ENCODE assay signal across 35 mouse cellular contexts in the genomic region with DNA sequence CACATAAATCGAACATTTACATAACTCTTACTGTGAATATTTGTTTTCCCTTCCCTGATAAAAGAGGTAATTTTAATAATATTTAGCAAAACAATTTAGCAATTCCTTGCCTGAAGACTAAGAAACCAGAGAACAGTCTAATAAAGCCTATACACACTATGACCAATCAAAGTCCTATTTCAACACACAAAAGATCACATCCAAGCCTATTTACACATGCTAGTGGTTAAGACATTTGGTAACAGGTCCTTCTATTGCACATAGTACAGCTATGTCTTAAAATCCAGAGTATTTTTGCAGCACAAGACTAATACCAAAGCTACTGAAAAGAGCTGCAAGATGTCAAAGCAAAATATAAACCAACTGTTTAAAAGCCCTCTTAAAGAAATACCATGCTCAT. TPM values are rescaled to one million over a fixed set of nuclear protein-coding genes. Genes with fewer than 3 reads are reported as not detected.
DNase-seq lines count a peak whose midpoint lies in the region; ATAC-seq lines count a peak whose summit lies in the region.
"Had no signal": no experiment of that assay in that cellular context is flagged by ENCODE, and none has a peak within 500 bp of the region (broad histone marks: within the 10 kb centered on the region; RNA-seq: fewer than 3 reads in every experiment).

No protein-coding gene starts in this region.

- no peaks in the 10 kb centered on the region for H3K36me3 ChIP-seq in midbrain, embryonic 13.5 days
- H3K36me3 ChIP-seq: hindbrain, embryonic 12.5 days; hindbrain, embryonic 15.5 days had no signal

- H3K27me3 ChIP-seq in midbrain, embryonic 13.5 days, result no peaks in the 10 kb centered on the region
- H3K27me3 ChIP-seq: embryonic facial prominence, embryonic 13.5 days; forebrain, embryonic 13.5 days; hindbrain, embryonic 12.5 days; hindbrain, embryonic 15.5 days had no signal

- peak; percentile 16 for DNase-seq in lung, postnatal 36 days
- DNase-seq in lung, adult 18-20 months, result no peak
- peak; percentile 64 for DNase-seq in adipocyte (ENCODE audit: low spot score)
- DNase-seq in spleen, postnatal 10 days (ENCODE audit: low spot score in 2 of 2), result no peak
- DNase-seq in adrenal gland, adult 18-20 months (ENCODE audit: low spot score in 2 of 2), result no peak
- DNase-seq: adrenal gland, postnatal 36 days; cerebellum, adult 11 months; cerebellum, adult 2 months; cerebellum, adult 9-11 months; cerebellum, postnatal 36 days; embryo, embryonic 11 days; gastrocnemius, postnatal 10 days; gastrocnemius, postnatal 36 days; heart, adult 11 months had no signal

- no peak overlapping the region for H3K4me3 ChIP-seq in midbrain, embryonic 13.5 days (replicated peaks)
- H3K4me3 ChIP-seq: embryonic facial prominence, embryonic 10.5 days; embryonic facial prominence, embryonic 13.5 days; erythroblast, embryonic 14.5 days; forebrain, embryonic 10.5 days; forebrain, embryonic 13.5 days; hindbrain, embryonic 12.5 days; hindbrain, embryonic 15.5 days had no signal

- peak; percentile 60 for ATAC-seq in granulocyte monocyte progenitor cell, adult 5-6 weeks (replicated peaks; ENCODE audit: poor library complexity, severe bottlenecking)
- ATAC-seq in midbrain, embryonic 13.5 days, result no peak
- ATAC-seq: forebrain, embryonic 13.5 days; forebrain, embryonic 16.5 days had no signal

- no peak overlapping the region for H3K4me2 ChIP-seq in midbrain, embryonic 13.5 days (replicated peaks)
- H3K4me2 ChIP-seq: embryonic facial prominence, embryonic 13.5 days; forebrain, embryonic 13.5 days; heart, embryonic 11.5 days; hindbrain, embryonic 12.5 days; hindbrain, embryonic 15.5 days had no signal

- no peak overlapping the region for H3K9ac ChIP-seq in midbrain, embryonic 13.5 days (replicated peaks)
- H3K9ac ChIP-seq: embryonic facial prominence, embryonic 13.5 days; forebrain, embryonic 13.5 days; hindbrain, embryonic 12.5 days; hindbrain, embryonic 15.5 days had no signal

- no peak overlapping the region for H3K27ac ChIP-seq in midbrain, embryonic 13.5 days
- H3K27ac ChIP-seq: embryonic facial prominence, embryonic 10.5 days; embryonic facial prominence, embryonic 13.5 days; forebrain, embryonic 10.5 days; forebrain, embryonic 13.5 days; hindbrain, embryonic 12.5 days; hindbrain, embryonic 15.5 days had no signal

- H3K9me3 ChIP-seq in midbrain, embryonic 13.5 days, result no peaks in the 10 kb centered on the region
- H3K9me3 ChIP-seq: embryonic facial prominence, embryonic 10.5 days; embryonic facial prominence, embryonic 13.5 days; forebrain, embryonic 10.5 days; forebrain, embryonic 13.5 days; hindbrain, embryonic 12.5 days; hindbrain, embryonic 15.5 days had no signal

- WGBS in midbrain, embryonic 13.5 days, result 87% methylated on average over 1 of the region's 1 CpGs

- H3K4me1 ChIP-seq in midbrain, embryonic 13.5 days (replicated peaks), result peaks cover 13% of the 10 kb centered on the region
- H3K4me1 ChIP-seq: hindbrain, embryonic 12.5 days had no signal

RNA-seq across cellular contexts. Expression of a gene that starts 4.8 kb away (rescaled TPM):
- 42.5 and 55.4 TPM in 2 replicates for total RNA-seq in granulocyte monocyte progenitor cell, adult 5-6 weeks (2014; fragmentation: Nextera tagmentation)
- 15.5 and 17.5 TPM in 2 replicates for total RNA-seq in granulocyte monocyte progenitor cell, adult 5-6 weeks (2017)
- polyA plus RNA-seq in midbrain, embryonic 13.5 days (2015; fragmentation: Nextera tagmentation; extraction: Ambion mirVana), result 10.3 and 14.5 TPM in 2 replicates
- 100 to 1,000 TPM; 120 to 197 TPM for total RNA-seq in adrenal gland, adult 18-20 months (2021)

RNA-seq across cellular contexts. Expression of a gene that starts 56.6 kb away (rescaled TPM):
- not detected in 2 replicates for total RNA-seq in granulocyte monocyte progenitor cell, adult 5-6 weeks (2014; fragmentation: Nextera tagmentation)
- total RNA-seq in granulocyte monocyte progenitor cell, adult 5-6 weeks (2017), result not detected in 2 replicates
- not detected in 2 replicates for polyA plus RNA-seq in midbrain, embryonic 13.5 days (2015; fragmentation: Nextera tagmentation; extraction: Ambion mirVana)
- total RNA-seq in adrenal gland, adult 18-20 months (2021), result not detected
- total RNA-seq: adrenal gland, postnatal 10 days; adrenal gland, postnatal 36 days; ES-E14; gastrocnemius, adult 18-20 months; gastrocnemius, postnatal 10 days; gastrocnemius, postnatal 36 days; heart, adult 8-10 months; heart, postnatal 25 days; hematopoietic stem cell, adult 5-6 weeks had no signal
- polyA plus RNA-seq: cerebellum, adult 2 months; cortical plate, adult 2 months; embryonic facial prominence, embryonic 10.5 days; embryonic facial prominence, embryonic 13.5 days; erythroblast, embryonic 14.5 days; forebrain, embryonic 10.5 days; forebrain, embryonic 13.5 days; forebrain, embryonic 16.5 days; heart, embryonic 11.5 days; heart, embryonic 14.5 days; heart, postnatal 0 days; hindbrain, embryonic 12.5 days; hindbrain, embryonic 15.5 days; intestine, embryonic 14.5 days had no signal

Comparison
In these comparisons a context has a peak if more than half of its experiments do, and no peak if none do; other contexts are left out.
1. DNase-seq: peak in lung, postnatal 36 days (single experiment) and adipocyte (single experiment); none in lung, adult 18-20 months (0 of 2), spleen, postnatal 10 days (0 of 2) and adrenal gland, adult 18-20 months (0 of 2).